Mouse (Mus musculus) mesoderm, embryonic 11.5 days (tissue): ENCODE data around the gene Arl14ep.

Experiments
- DNase-seq: peaks from one replicate; pipeline ENCODE4 v3.0.0-alpha.2; 2012; ENCODE audit warnings: low read depth, low spot score

Gene Arl14ep

DNA sequence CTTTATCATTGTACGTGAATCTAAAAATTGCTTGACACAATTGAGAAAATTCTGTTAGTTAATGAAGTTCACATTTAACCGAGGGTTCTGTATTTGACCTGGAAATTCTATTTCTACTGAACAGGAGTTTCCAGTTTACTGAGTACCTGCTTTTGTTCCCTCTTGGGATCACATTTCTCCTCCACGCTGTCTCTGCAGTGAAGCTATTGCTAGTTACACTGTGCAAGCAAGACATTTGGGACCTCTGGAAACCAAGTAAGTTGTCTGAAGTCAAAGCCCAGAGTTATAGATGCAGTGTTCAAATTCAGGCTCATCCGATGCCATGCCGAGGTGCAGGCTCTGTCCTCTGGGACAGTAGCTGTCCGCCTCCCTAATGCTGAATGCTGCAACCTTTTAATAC, 19.2 kb downstream of the Arl14ep start:
- DNase-seq: no peak

DNA sequence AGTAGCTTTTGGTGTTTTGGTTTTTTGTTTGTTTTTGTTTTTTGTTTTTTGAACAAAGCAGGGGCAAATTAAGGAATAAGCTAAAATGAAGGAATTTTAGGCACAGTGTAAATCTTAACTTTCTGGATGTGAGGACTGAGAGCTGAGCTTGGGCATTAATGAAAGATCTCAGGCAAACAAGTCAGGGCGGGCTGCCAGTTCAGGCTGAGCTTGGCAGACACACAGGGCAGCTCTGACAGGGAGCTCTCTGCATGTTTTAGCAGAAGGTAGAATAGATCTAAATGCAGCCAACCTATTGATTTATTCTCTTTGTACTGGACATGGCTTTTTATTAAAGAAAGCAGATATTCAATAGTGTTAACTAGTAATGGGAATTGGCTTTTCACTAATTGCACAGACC, 31.8 kb downstream of the Arl14ep start:
- DNase-seq: no peak

DNA sequence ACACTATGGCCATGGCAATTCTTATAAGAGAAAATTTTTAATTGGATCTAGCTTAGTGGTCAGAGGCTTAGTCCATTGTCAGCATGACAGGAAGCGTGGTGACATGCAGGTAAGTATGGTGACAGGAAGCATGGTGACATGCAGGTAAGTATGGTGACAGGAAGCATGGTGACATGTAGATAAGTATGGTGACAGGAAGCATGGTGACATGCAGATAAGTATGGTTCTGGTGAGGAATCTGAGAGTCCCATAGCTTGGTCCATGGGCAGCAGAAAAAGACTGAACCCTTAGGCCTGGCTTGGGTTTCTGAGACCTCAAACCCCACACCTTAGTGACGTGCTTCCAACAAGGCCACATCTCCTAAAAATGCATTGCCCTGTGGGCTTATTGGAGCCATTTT, 38.5 kb downstream of the Arl14ep start:
- no peak for DNase-seq

DNA sequence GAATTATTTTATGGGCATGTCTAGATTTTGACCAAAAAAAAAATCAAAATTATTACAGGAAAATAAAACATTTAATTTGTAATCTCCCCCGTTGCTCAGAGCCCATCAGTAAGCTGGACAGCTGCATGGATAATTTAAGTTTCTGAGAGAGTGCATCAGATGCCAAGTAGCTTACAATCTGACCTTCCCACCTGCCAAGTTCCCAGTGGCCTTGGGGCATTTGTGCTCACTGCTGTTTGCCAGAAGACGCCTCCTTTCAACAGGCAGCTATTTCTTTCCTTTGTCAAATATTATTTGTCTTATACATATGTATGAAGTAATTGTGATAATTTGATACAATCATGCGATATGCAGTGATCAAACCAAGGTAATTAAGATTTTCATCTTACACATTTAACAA, 44.3 kb downstream of the Arl14ep start:
- DNase-seq: no peak
